Mouse (Mus musculus) gonadal fat pad, adult 2 months (tissue): ENCODE data around the gene Tmem151b. TPM values are rescaled to one million over a fixed set of nuclear protein-coding genes. Genes with fewer than 3 reads are reported as not detected.

Source experiments
- DNase-seq: peaks from one replicate; pipeline ENCODE4 v3.0.0-alpha.2; 2012; ENCODE audit warnings: low read depth
- polyA plus RNA-seq: library from polyadenylated mRNA; depleted of rRNA; stranded (reverse); fragments of >200 nt; gene quantifications from 2 replicates; pipeline ENCODE4 v1.2.3, GENCODE M21; 2012

Tmem151b gene
- polyA plus RNA-seq, 1 experiment: 1.0 TPM

- no peak for DNase-seq
Observed at GRCm38 (mm10) chr17:45564531-45565084, 15.1 kb upstream of the Tmem151b start.

GRCm38 (mm10) chr17:45563655-45564530 lies 14.4 kb upstream of the Tmem151b start, which contains the start of gene Slc35b2:
Slc35b2 (plus strand) TSS chr17:45563874.
- no peak for DNase-seq

GRCm38 (mm10) chr17:45563216-45563615 lies 13.7 kb upstream of the Tmem151b start:
- DNase-seq: no peak

GRCm38 (mm10) chr17:45559732-45560525 lies 10.5 kb upstream of the Tmem151b start:
- no peak for DNase-seq

- DNase-seq: no peak
Observed at GRCm38 (mm10) chr17:45557998-45558862, 8.8 kb upstream of the Tmem151b start.

- DNase-seq: no peak
Observed at GRCm38 (mm10) chr17:45557246-45557824, 7.9 kb upstream of the Tmem151b start.

- DNase-seq: no peak
Observed at GRCm38 (mm10) chr17:45556514-45557245, 7.2 kb upstream of the Tmem151b start.

GRCm38 (mm10) chr17:45556107-45556489 lies 6.6 kb upstream of the Tmem151b start:
- DNase-seq: no peak

GRCm38 (mm10) chr17:45555452-45556106 lies 6.1 kb upstream of the Tmem151b start, which contains the start of gene Nfkbie:
Nfkbie (plus strand) TSS chr17:45555703.
- no peak for DNase-seq

GRCm38 (mm10) chr17:45554420-45554819 lies 4.9 kb upstream of the Tmem151b start:
- DNase-seq: no peak

GRCm38 (mm10) chr17:45553065-45553464 lies 3.6 kb upstream of the Tmem151b start:
- DNase-seq: no peak

- no peak for DNase-seq
Observed at GRCm38 (mm10) chr17:45551816-45552451, 2.5 kb upstream of the Tmem151b start.

- DNase-seq: no peak
Observed at GRCm38 (mm10) chr17:45551249-45551796, 1.8 kb upstream of the Tmem151b start.

GRCm38 (mm10) chr17:45550253-45550652 lies 776 bp upstream of the Tmem151b start:
- no peak for DNase-seq

- DNase-seq: no peak
Observed at GRCm38 (mm10) chr17:45548541-45549512, 650 bp downstream of the Tmem151b start.

GRCm38 (mm10) chr17:45547461-45548190 lies 1.9 kb downstream of the Tmem151b start:
- DNase-seq: no peak

- DNase-seq: no peak
Observed at GRCm38 (mm10) chr17:45546941-45547340, 2.5 kb downstream of the Tmem151b start.
